Mouse (Mus musculus) limb, embryonic 14.5 days (tissue): Measurements from ENCODE around the gene Tspo2. TPM values are rescaled to one million over a fixed set of nuclear protein-coding genes. Genes with fewer than 3 reads are reported as not detected.

ENCODE experiments used
- ATAC-seq: fragments of 200-750 bp; cut with Nextera tagmentation; 2 replicates; pipeline ENCODE4 v1.8.0; 2017; ENCODE audit warnings: low read depth, moderate number of reproducible peaks, moderate TSS enrichment; ENCODE audit not compliant: low FRiP score
- DNase-seq: peaks from one replicate; pipeline ENCODE4 v3.0.0-alpha.2; 2015; ENCODE audit warnings: low spot score
- H3K27ac ChIP-seq: fragments of 300-500 bp; sonication (generic); replicated peaks from 2 replicates; pipeline ENCODE4 v1.5.1; 2014; ENCODE audit warnings: low read depth, mild to moderate bottlenecking, low read length, moderate library complexity, mixed read lengths
- H3K27me3 ChIP-seq: fragments of 300-500 bp; sonication (generic); 2 replicates; pipeline ENCODE4 v1.6.1; 2014; ENCODE audit warnings: low read length, mixed read lengths; ENCODE audit not compliant: control insufficient read depth, insufficient read depth
- H3K36me3 ChIP-seq: fragments of 300-500 bp; sonication (generic); 2 replicates; pipeline ENCODE4 v1.6.1; 2014; ENCODE audit warnings: mild to moderate bottlenecking, low read length, moderate library complexity, mixed read lengths; ENCODE audit not compliant: control insufficient read depth, insufficient read depth
- H3K4me1 ChIP-seq: fragments of 300-500 bp; sonication (generic); 2 replicates; pipeline ENCODE4 v1.6.1; 2014; ENCODE audit warnings: antibody characterized with exemption, low read length, mixed read lengths; ENCODE audit not compliant: control insufficient read depth, insufficient read depth
- H3K4me2 ChIP-seq: fragments of 300-500 bp; sonication (generic); replicated peaks from 2 replicates; pipeline ENCODE4 v1.6.1; 2014; ENCODE audit warnings: low read depth, mild to moderate bottlenecking, low read length, moderate library complexity; ENCODE audit not compliant: severe bottlenecking
- H3K4me3 ChIP-seq: fragments of 300-500 bp; sonication (generic); replicated peaks from 2 replicates; pipeline ENCODE4 v1.5.1; 2014; ENCODE audit warnings: low read length
- H3K9ac ChIP-seq: fragments of 300-500 bp; sonication (generic); 2 replicates; pipeline ENCODE4 v1.6.1; 2014; ENCODE audit warnings: mild to moderate bottlenecking, low read depth, low read length, moderate library complexity; ENCODE audit not compliant: severe bottlenecking
- H3K9me3 ChIP-seq: fragments of 300-500 bp; sonication (generic); 2 replicates; pipeline ENCODE4 v1.6.1; 2016; ENCODE audit warnings: low read length; ENCODE audit not compliant: control insufficient read depth
- POLR2A ChIP-seq: fragments of 200-500 bp; IDR thresholded peaks from 2 replicates; pipeline ENCODE4 v1.8.0; 2012; ENCODE audit warnings: inconsistent platforms, mild to moderate bottlenecking, moderate library complexity, borderline replicate concordance; ENCODE audit not compliant: insufficient read depth, insufficient read length; ENCODE audit errors: extremely low read depth
- WGBS: fragments of 180-500 bp; shearing (Covaris S2); extraction: QIAGEN DNeasy Blood & Tissue Kit; methylation state at CpG from one replicate; pipeline ENCODE4 v1.1.7; 2014; 5-methylcytosine and 5-hydroxymethylcytosine counted together
- polyA plus RNA-seq, 2 experiments: library from polyadenylated mRNA; depleted of rRNA in 1 of 2; stranded (reverse) in 1 of 2; unstranded in 1 of 2; fragments of >200 nt; fragmentation: Nextera tagmentation in 1 of 2; extraction: Ambion mirVana in 1 of 2; gene quantifications; 2 replicates each; pipeline versions ENCODE4 v1.2.1 to v1.2.3; 2012 to 2014

Tspo2 gene
- polyA plus RNA-seq, 2 experiments, result 1.6 to 1.7 TPM

- no peak overlapping the region for H3K9ac ChIP-seq
- DNase-seq, result no peak
- peaks cover 26% of the 10 kb centered on the region for H3K36me3 ChIP-seq
- peaks cover 8% of the 10 kb centered on the region for H3K4me1 ChIP-seq
- ATAC-seq, result no peak
- H3K9me3 ChIP-seq, result no peaks in the 10 kb centered on the region
- WGBS, result 94% methylated on average over 3 of the region's 3 CpGs
- H3K4me2 ChIP-seq, result no peak overlapping the region
- no peak overlapping the region for H3K4me3 ChIP-seq
- no peaks in the 10 kb centered on the region for H3K27me3 ChIP-seq
- TF ChIP-seq POLR2A, result no peak
- no peak overlapping the region for H3K27ac ChIP-seq
Observed at GRCm38 (mm10) chr17:48402751-48403150, 48.6 kb downstream of the Tspo2 start.

GRCm38 (mm10) chr17:48401710-48402109 is 49.6 kb downstream of the Tspo2 start:
- H3K4me3 ChIP-seq, result no peak overlapping the region
- H3K27ac ChIP-seq, result no peak overlapping the region
- H3K9ac ChIP-seq, result no peak overlapping the region
- H3K4me2 ChIP-seq, result no peak overlapping the region
- 92% methylated on average over 4 of the region's 4 CpGs for WGBS
- no peaks in the 10 kb centered on the region for H3K4me1 ChIP-seq
- H3K36me3 ChIP-seq, result peaks cover 32% of the 10 kb centered on the region
- no peaks in the 10 kb centered on the region for H3K9me3 ChIP-seq
- ATAC-seq (no peak), DNase-seq (no peak)
- TF ChIP-seq POLR2A, result no peak
- H3K27me3 ChIP-seq, result no peaks in the 10 kb centered on the region

Other genes with a start within 250 kb of the Tspo2 start
- gene Trem1, start 218.8 kb downstream of the Tspo2 start, polyA plus RNA-seq (2012; rRNA removed), result 0.01 and 0.03 TPM in 2 replicates
- gene Trem1, start 218.8 kb downstream of the Tspo2 start, polyA plus RNA-seq (2014; fragmentation: Nextera tagmentation; extraction: Ambion mirVana), result 0.08 TPM in 1 of 2 replicates, not detected in the other
- not detected in 2 replicates for gene Trem3, start 203.7 kb downstream of the Tspo2 start, polyA plus RNA-seq (2012; rRNA removed)
- gene Trem3, start 203.7 kb downstream of the Tspo2 start, polyA plus RNA-seq (2014; fragmentation: Nextera tagmentation; extraction: Ambion mirVana), result not detected in 2 replicates
- gene Treml4, start 187.2 kb downstream of the Tspo2 start, polyA plus RNA-seq (2012; rRNA removed), result 0.13 and 0.41 TPM in 2 replicates
- gene Treml4, start 187.2 kb downstream of the Tspo2 start, polyA plus RNA-seq (2014; fragmentation: Nextera tagmentation; extraction: Ambion mirVana), result 0.32 and 0.41 TPM in 2 replicates
- gene Treml2, start 152.0 kb downstream of the Tspo2 start, polyA plus RNA-seq (2012; rRNA removed), result 0.79 and 1.3 TPM in 2 replicates
- 0.11 TPM in 1 of 2 replicates, not detected in the other for gene Treml2, start 152.0 kb downstream of the Tspo2 start, polyA plus RNA-seq (2014; fragmentation: Nextera tagmentation; extraction: Ambion mirVana)
- gene B430306N03Rik, start 135.4 kb downstream of the Tspo2 start, polyA plus RNA-seq (2012; rRNA removed), result 0.18 and 0.45 TPM in 2 replicates
- 0.28 TPM in 1 of 2 replicates, not detected in the other for gene B430306N03Rik, start 135.4 kb downstream of the Tspo2 start, polyA plus RNA-seq (2014; fragmentation: Nextera tagmentation; extraction: Ambion mirVana)
- 10.4 and 12.8 TPM in 2 replicates for gene Trem2, start 105.1 kb downstream of the Tspo2 start, polyA plus RNA-seq (2012; rRNA removed)
- 6.8 and 8.4 TPM in 2 replicates for gene Trem2, start 105.1 kb downstream of the Tspo2 start, polyA plus RNA-seq (2014; fragmentation: Nextera tagmentation; extraction: Ambion mirVana)
- gene Treml1, start 91.6 kb downstream of the Tspo2 start, polyA plus RNA-seq (2012; rRNA removed), result 0.54 and 1.2 TPM in 2 replicates
- 0.74 and 1.4 TPM in 2 replicates for gene Treml1, start 91.6 kb downstream of the Tspo2 start, polyA plus RNA-seq (2014; fragmentation: Nextera tagmentation; extraction: Ambion mirVana)
- gene Nfya, start 41.6 kb downstream of the Tspo2 start, polyA plus RNA-seq (2012; rRNA removed), result 95.0 and 123 TPM in 2 replicates
- gene Nfya, start 41.6 kb downstream of the Tspo2 start, polyA plus RNA-seq (2014; fragmentation: Nextera tagmentation; extraction: Ambion mirVana), result 19.2 and 22.2 TPM in 2 replicates
- gene Oard1, start 41.5 kb downstream of the Tspo2 start, polyA plus RNA-seq (2012; rRNA removed), result 22.1 and 28.5 TPM in 2 replicates
- 46.8 and 46.9 TPM in 2 replicates for gene Oard1, start 41.5 kb downstream of the Tspo2 start, polyA plus RNA-seq (2014; fragmentation: Nextera tagmentation; extraction: Ambion mirVana)
- 21.7 and 25.0 TPM in 2 replicates for gene Apobec2, start 18.6 kb downstream of the Tspo2 start, polyA plus RNA-seq (2012; rRNA removed)
- 28.7 and 42.5 TPM in 2 replicates for gene Apobec2, start 18.6 kb downstream of the Tspo2 start, polyA plus RNA-seq (2014; fragmentation: Nextera tagmentation; extraction: Ambion mirVana)
- 0.15 and 0.41 TPM in 2 replicates for gene Unc5cl, start 3.4 kb upstream of the Tspo2 start, polyA plus RNA-seq (2012; rRNA removed)
- gene Unc5cl, start 3.4 kb upstream of the Tspo2 start, polyA plus RNA-seq (2014; fragmentation: Nextera tagmentation; extraction: Ambion mirVana), result 0.18 TPM in 2 replicates